8 mouse cellular contexts compared by ENCODE assay signal in the genomic region with DNA sequence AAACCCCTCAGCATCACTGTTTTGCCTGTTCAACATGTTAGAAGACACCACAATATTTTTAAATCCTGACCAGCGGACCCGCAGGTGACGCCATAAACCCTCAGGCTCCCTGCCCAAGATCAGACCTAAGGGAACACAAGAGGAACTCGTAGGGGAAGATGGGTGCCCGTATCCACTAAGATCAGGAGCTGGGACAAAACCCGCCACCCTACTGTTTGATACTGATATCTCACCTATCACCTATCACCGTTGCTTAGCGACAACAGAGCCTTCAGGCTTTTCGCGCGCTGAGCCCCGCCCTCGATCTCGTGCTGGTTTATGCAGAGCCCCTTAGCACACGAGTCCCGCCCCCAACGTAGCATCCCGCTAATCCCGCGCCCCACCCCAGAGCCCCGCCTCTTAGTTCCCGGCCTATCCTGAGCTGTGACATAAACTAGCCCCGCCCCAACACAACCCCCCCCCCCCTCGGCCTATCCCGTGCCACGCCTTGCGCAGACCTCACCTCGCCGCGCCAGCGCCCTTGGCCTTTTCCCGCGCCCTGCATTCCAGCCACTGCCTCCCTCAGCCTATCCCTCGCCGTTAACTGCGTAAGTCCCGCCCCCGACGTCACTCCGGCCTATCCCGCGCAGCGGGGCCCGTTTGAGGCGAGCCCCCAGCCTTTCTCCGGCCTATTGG. TPM values are rescaled to one million over a fixed set of nuclear protein-coding genes. Genes with fewer than 3 reads are reported as not detected.
A peak's percentile ranks its signal among the peaks of the same experiment; 100 is the strongest.
DNase-seq lines count a peak whose midpoint lies in the region; ATAC-seq lines count a peak whose summit lies in the region.

A gene (plus strand): TSS at position 500 of the 675 bp plus-strand sequence.

- H3K4me1 ChIP-seq in hindbrain, embryonic 11.5 days (replicated peaks; ENCODE audit: control insufficient read depth, insufficient read depth, low read length), result peaks cover 4% of the 10 kb centered on the region

- H3K4me3 ChIP-seq in hindbrain, embryonic 11.5 days (ENCODE audit: low read depth, low read length), result peak within 1 kb of the TSS; percentile 71

- peak within 1 kb of the TSS; percentile 78 for H3K9ac ChIP-seq in hindbrain, embryonic 11.5 days (ENCODE audit: low read depth, low read length)

- peak within 1 kb of the TSS; percentile 84 for H3K4me2 ChIP-seq in hindbrain, embryonic 11.5 days (replicated peaks; ENCODE audit: low read depth, low read length)

- peak within 1 kb of the TSS; percentile 77 for H3K27ac ChIP-seq in hindbrain, embryonic 11.5 days (ENCODE audit: low read depth, low read length)

- H3K36me3 ChIP-seq in hindbrain, embryonic 11.5 days (ENCODE audit: control insufficient read depth, insufficient read depth, low read length), result 0 out of 2 replicates have a peak, but pooled peaks cover 9% of the 10 kb centered on the region

- WGBS in hindbrain, embryonic 11.5 days, result 2% methylated on average over 40 of the region's 46 CpGs

- ATAC-seq in hindbrain, embryonic 11.5 days (ENCODE audit: low FRiP score), result peak; percentile 98

- DNase-seq in Muller cell, postnatal 12 days (ENCODE audit: inconsistent ontology term), result peak; percentile 99
- peak; percentile 100 for DNase-seq in cerebellum, adult 9-11 months
- peak; percentile 96 to 98 for DNase-seq in frontal cortex, adult 2 months (ENCODE audit: extremely low spot score in 1 of 2, low spot score in 1 of 2)
- DNase-seq in hindbrain, embryonic 11.5 days (ENCODE audit: low spot score), result peak; percentile 98
- peak; percentile 94 to 95 for DNase-seq in layer of hippocampus, postnatal 10 days (ENCODE audit: low spot score in 2 of 2)
- DNase-seq in lung, postnatal 10 days, result peak; percentile 100
- DNase-seq in ovary, postnatal 36 days (ENCODE audit: low spot score), result peak; percentile 99
- DNase-seq in thymus, postnatal 25 days, result peak; percentile 97

- no peaks in the 10 kb centered on the region for H3K9me3 ChIP-seq in hindbrain, embryonic 11.5 days (ENCODE audit: control insufficient read depth, low read length)

- H3K27me3 ChIP-seq in hindbrain, embryonic 11.5 days (ENCODE audit: control insufficient read depth, insufficient read depth, low read length), result no peaks in the 10 kb centered on the region

RNA-seq across cellular contexts. Expression of the gene that starts here (rescaled TPM):
- polyA plus RNA-seq in frontal cortex, adult 2 months (2012; rRNA removed), result 24.4 and 30.2 TPM in 2 replicates
- polyA plus RNA-seq in hindbrain, embryonic 11.5 days (2014; fragmentation: Nextera tagmentation; extraction: Ambion mirVana), result 178 and 182 TPM in 2 replicates
- total RNA-seq in layer of hippocampus, postnatal 10 days (2021), result 10 to 100 TPM; 17.0 to 19.5 TPM

Comparison
In these comparisons a context has a peak if more than half of its experiments do, and no peak if none do; other contexts are left out.
1. Peak in every context shown above with its lines: DNase-seq, ATAC-seq, H3K4me3 ChIP-seq and H3K27ac ChIP-seq.